Mouse (Mus musculus): ENCODE measurements at regions not wholly inside any gene's neighbourhood (a gene's known extent, or its start where the extent isn't known, plus 50 kb on each side); places are given as distances from the start of the nearest gene placed in this dataset.

GRCm38 (mm10) chr13:57189246-57189645 is 293.5 kb upstream of the Trpc7 start:
- TF ChIP-seq POLR2A (IDR thresholded peaks at IDR 0.05; ENCODE audit: insufficient read length, low read depth) (no peak), MYOD1 (IDR thresholded peaks at IDR 0.05; ENCODE audit: control insufficient read depth in 1 of 3, insufficient read length in 2 of 3, low read depth in 2 of 3) (no peak), TCF3 (IDR thresholded peaks at IDR 0.05; ENCODE audit: insufficient read length, low read depth) (no peak), USF1 (IDR thresholded peaks at IDR 0.05; ENCODE audit: low read depth) (no peak), POLR2AphosphoS2 (IDR thresholded peaks at IDR 0.05; ENCODE audit: insufficient read length, low read depth) (no peak), MYOG (IDR thresholded peaks at IDR 0.05; ENCODE audit: control insufficient read depth in 1 of 3, insufficient read depth in 1 of 3, insufficient read length in 2 of 3, low read depth in 2 of 3) (no peak), E2F4 (IDR thresholded peaks at IDR 0.05; ENCODE audit: insufficient read depth) (no peak)
